ENCODE assay signal across 8 mouse cellular contexts in the genomic region with DNA sequence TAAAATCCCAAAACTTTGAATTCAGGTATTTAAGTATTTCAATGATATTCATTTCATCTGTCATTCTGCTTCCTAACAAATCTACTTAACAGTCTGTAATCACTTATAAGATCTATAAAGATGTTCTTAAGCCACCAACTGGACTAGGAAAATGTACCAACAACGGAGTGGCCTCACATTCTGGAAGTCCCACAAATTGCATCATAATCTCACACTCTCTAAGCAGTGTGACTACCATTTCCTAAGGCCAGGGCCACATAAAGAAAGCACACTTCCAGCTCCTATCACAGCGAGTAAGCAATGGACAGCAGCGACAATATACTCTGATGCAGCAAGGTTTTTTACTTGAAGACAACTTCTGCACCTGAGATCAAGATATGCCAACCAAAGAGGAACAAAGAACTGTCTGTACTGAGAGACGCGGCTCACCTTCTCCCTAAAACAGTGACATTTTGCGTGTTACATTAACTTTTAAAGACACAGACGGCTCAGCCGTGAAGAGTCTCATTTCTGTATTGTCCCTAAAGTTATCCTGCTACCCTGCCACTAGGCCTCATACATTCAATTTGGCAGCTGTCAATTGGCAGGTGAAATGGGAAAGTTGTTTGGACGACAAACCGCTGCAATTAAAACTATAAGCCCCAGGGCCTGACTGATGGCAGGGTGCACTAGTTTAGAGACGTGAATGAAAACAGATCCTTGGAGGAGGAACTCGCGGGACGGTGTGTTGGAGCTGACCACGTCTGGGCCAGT. TPM values are rescaled to one million over a fixed set of nuclear protein-coding genes. Genes with fewer than 3 reads are reported as not detected.
A peak's percentile ranks its signal among the peaks of the same experiment; 100 is the strongest.
DNase-seq lines count a peak whose midpoint lies in the region; ATAC-seq and TF ChIP-seq lines count a peak whose summit lies in the region.

No protein-coding gene starts in this region.

- peak overlapping the region; percentile 88 for H3K4me2 ChIP-seq in heart, embryonic 12.5 days
- peak overlapping the region; percentile 72 for H3K4me2 ChIP-seq in forebrain, embryonic 15.5 days (replicated peaks)
- peak overlapping the region; percentile 91 for H3K4me2 ChIP-seq in liver, postnatal 0 days (ENCODE audit: low read depth, low read length)

- WGBS in heart, embryonic 12.5 days = 23% methylated on average over 15 of the region's 15 CpGs
- WGBS in forebrain, embryonic 15.5 days = 25% methylated on average over 15 of the region's 15 CpGs
- WGBS in liver, postnatal 0 days (ENCODE audit: insufficient replicate concordance) = 14% methylated on average over 15 of the region's 15 CpGs

- H3K4me3 ChIP-seq in heart, embryonic 12.5 days = peak overlapping the region; percentile 97
- H3K4me3 ChIP-seq in ES-Bruce4 (ENCODE audit: low read depth, low read length) = peak overlapping the region; percentile 85
- peak overlapping the region; percentile 99 for H3K4me3 ChIP-seq in forebrain, embryonic 15.5 days
- H3K4me3 ChIP-seq in liver, postnatal 0 days (ENCODE audit: low read depth, low read length) = peak overlapping the region; percentile 88

- TF ChIP-seq EP300 in ES-Bruce4 (IDR thresholded peaks at IDR 0.05; ENCODE audit: insufficient read depth, low read depth, low read length) = no peak
- TF ChIP-seq EP300 in liver, postnatal 0 days (IDR thresholded peaks at IDR 0.05; ENCODE audit: low read depth) = no peak

- peaks cover 12% of the 10 kb centered on the region for H3K4me1 ChIP-seq in heart, embryonic 12.5 days (replicated peaks)
- H3K4me1 ChIP-seq in ES-Bruce4 (ENCODE audit: control insufficient read depth, insufficient read depth, low read length) = no peaks in the 10 kb centered on the region
- peaks cover 16% of the 10 kb centered on the region for H3K4me1 ChIP-seq in forebrain, embryonic 15.5 days
- peaks cover 13% of the 10 kb centered on the region; the same call in 1 of the 2 replicates for H3K4me1 ChIP-seq in liver, postnatal 0 days (ENCODE audit: insufficient read depth)

- no peak overlapping the region for H3K27ac ChIP-seq in heart, embryonic 12.5 days (ENCODE audit: poor library complexity, severe bottlenecking)
- H3K27ac ChIP-seq in ES-Bruce4 (ENCODE audit: insufficient read depth, low read length) = no peak overlapping the region
- H3K27ac ChIP-seq in forebrain, embryonic 15.5 days (replicated peaks) = no peak overlapping the region
- peak overlapping the region; percentile 92 for H3K27ac ChIP-seq in liver, postnatal 0 days (ENCODE audit: low read depth)

- no peaks in the 10 kb centered on the region for H3K27me3 ChIP-seq in heart, embryonic 12.5 days (replicated peaks)
- H3K27me3 ChIP-seq in ES-Bruce4 (ENCODE audit: control insufficient read depth, insufficient read depth, low read length, poor library complexity, severe bottlenecking) = no peaks in the 10 kb centered on the region
- no peaks in the 10 kb centered on the region for H3K27me3 ChIP-seq in forebrain, embryonic 15.5 days
- no peaks in the 10 kb centered on the region for H3K27me3 ChIP-seq in liver, postnatal 0 days (ENCODE audit: insufficient read depth, low read length)

- no peak for DNase-seq in heart, adult 9 months (ENCODE audit: low spot score in 2 of 2)
- no peak for DNase-seq in liver, postnatal 0 days
- DNase-seq in ovary, postnatal 14 days (ENCODE audit: low spot score) = no peak
- DNase-seq in frontal cortex, adult 2 months (ENCODE audit: extremely low spot score in 1 of 2, low spot score in 1 of 2) = no peak
- no peak for DNase-seq in thymus, postnatal 25 days

- H3K9ac ChIP-seq in heart, embryonic 12.5 days = peak overlapping the region; percentile 95
- H3K9ac ChIP-seq in ES-Bruce4 (ENCODE audit: low read depth, poor library complexity, severe bottlenecking) = peak overlapping the region; percentile 87
- H3K9ac ChIP-seq in forebrain, embryonic 15.5 days (replicated peaks) = peak overlapping the region; percentile 96
- H3K9ac ChIP-seq in liver, postnatal 0 days (replicated peaks) = peak overlapping the region; percentile 97

- TF ChIP-seq CTCF in ES-Bruce4 (IDR thresholded peaks at IDR 0.05; ENCODE audit: low read depth, low read length) = no peak
- no peak for TF ChIP-seq CTCF in liver, postnatal 0 days (IDR thresholded peaks at IDR 0.05; ENCODE audit: low read depth)

- no peak for TF ChIP-seq POLR2A in ES-Bruce4 (IDR thresholded peaks at IDR 0.05; ENCODE audit: insufficient read depth, low read length)

- H3K9me3 ChIP-seq in heart, embryonic 12.5 days (replicated peaks) = no peaks in the 10 kb centered on the region
- peaks cover 4% of the 10 kb centered on the region for H3K9me3 ChIP-seq in ES-Bruce4 (replicated peaks; ENCODE audit: control insufficient read depth, insufficient read depth, low read length, poor library complexity, severe bottlenecking)
- H3K9me3 ChIP-seq in forebrain, embryonic 15.5 days = no peaks in the 10 kb centered on the region
- no peaks in the 10 kb centered on the region for H3K9me3 ChIP-seq in liver, postnatal 0 days (ENCODE audit: low read length)

- H3K36me3 ChIP-seq in heart, embryonic 12.5 days = peaks cover 20% of the 10 kb centered on the region
- peaks cover 8% of the 10 kb centered on the region for H3K36me3 ChIP-seq in ES-Bruce4 (ENCODE audit: control insufficient read depth, insufficient read depth, low read length, poor library complexity, severe bottlenecking)
- H3K36me3 ChIP-seq in forebrain, embryonic 15.5 days = peaks cover 19% of the 10 kb centered on the region
- H3K36me3 ChIP-seq in liver, postnatal 0 days (replicated peaks; ENCODE audit: insufficient read depth, low read length) = peaks cover 14% of the 10 kb centered on the region

- no peak for ATAC-seq in heart, embryonic 12.5 days (ENCODE audit: insufficient number of reproducible peaks, low FRiP score)
- 0 out of 2 replicates have a peak, but pooled peaks have one; percentile 1 for ATAC-seq in forebrain, embryonic 15.5 days (replicated peaks)
- peak; percentile 1; the same call in 1 of the 2 replicates for ATAC-seq in liver, postnatal 0 days

RNA-seq across cellular contexts. Expression of a gene that starts 0.9 kb away (rescaled TPM):
- 235 and 238 TPM in 2 replicates for polyA plus RNA-seq in heart, embryonic 12.5 days (2016; fragmentation: Nextera tagmentation; extraction: Ambion mirVana)
- polyA plus RNA-seq in ES-Bruce4 (2011; ENCODE audit: insufficient read depth, insufficient read length, low read depth, missing spikeins) = 136 and 156 TPM in 2 replicates
- 115 and 126 TPM in 2 replicates for polyA plus RNA-seq in forebrain, embryonic 15.5 days (2015; fragmentation: Nextera tagmentation; extraction: Ambion mirVana)
- 87.6 and 95.6 TPM in 2 replicates for polyA plus RNA-seq in liver, postnatal 0 days (2015; fragmentation: Nextera tagmentation; extraction: Ambion mirVana)
- 90.4 and 99.2 TPM in 2 replicates for polyA plus RNA-seq in frontal cortex, adult 2 months (2012; rRNA removed)

RNA-seq across cellular contexts. Expression of a gene that starts 40.3 kb away (rescaled TPM):
- 0.10 TPM in 1 of 2 replicates, not detected in the other for polyA plus RNA-seq in heart, embryonic 12.5 days (2016; fragmentation: Nextera tagmentation; extraction: Ambion mirVana)
- polyA plus RNA-seq in ES-Bruce4 (2011; ENCODE audit: insufficient read depth, insufficient read length, low read depth, missing spikeins) = 0.68 and 1.1 TPM in 2 replicates
- 0.08 and 0.11 TPM in 2 replicates for polyA plus RNA-seq in forebrain, embryonic 15.5 days (2015; fragmentation: Nextera tagmentation; extraction: Ambion mirVana)
- 0.07 and 0.09 TPM in 2 replicates for polyA plus RNA-seq in liver, postnatal 0 days (2015; fragmentation: Nextera tagmentation; extraction: Ambion mirVana)
- 0.10 TPM in 1 of 2 replicates, not detected in the other for polyA plus RNA-seq in frontal cortex, adult 2 months (2012; rRNA removed)
